Mouse (Mus musculus) heart, embryonic 16.5 days (tissue): ENCODE data around the gene Clk2. TPM values are rescaled to one million over a fixed set of nuclear protein-coding genes. Genes with fewer than 3 reads are reported as not detected.

Source experiments
- ATAC-seq: fragments of 200-750 bp; cut with Nextera tagmentation; replicated peaks from 2 replicates; pipeline ENCODE4 v1.8.0; 2017; ENCODE audit warnings: moderate number of reproducible peaks; ENCODE audit not compliant: insufficient read depth, low FRiP score; ENCODE audit errors: extremely low read depth
- H3K27ac ChIP-seq: fragments of 300-500 bp; sonication (generic); 2 replicates; pipeline ENCODE4 v1.5.1; 2014; ENCODE audit warnings: mild to moderate bottlenecking, low read length, control low read depth, moderate library complexity
- H3K27me3 ChIP-seq: fragments of 300-500 bp; sonication (generic); 2 replicates; pipeline ENCODE4 v1.6.1; 2014; ENCODE audit warnings: low read length, mixed read lengths; ENCODE audit not compliant: control insufficient read depth, insufficient read depth
- H3K36me3 ChIP-seq: fragments of 300-500 bp; sonication (generic); 2 replicates; pipeline ENCODE4 v1.6.1; 2014; ENCODE audit not compliant: control insufficient read depth, insufficient read depth
- H3K4me1 ChIP-seq: fragments of 300-500 bp; sonication (generic); 2 replicates; pipeline ENCODE4 v1.6.1; 2014; ENCODE audit warnings: low read length, mixed read lengths; ENCODE audit not compliant: control insufficient read depth, insufficient read depth
- H3K4me2 ChIP-seq: fragments of 300-500 bp; sonication (generic); 2 replicates; pipeline ENCODE4 v1.6.1; 2014; ENCODE audit warnings: low read depth, mild to moderate bottlenecking, control low read depth, low read length
- H3K4me3 ChIP-seq: fragments of 300-500 bp; sonication (generic); 2 replicates; pipeline ENCODE4 v1.5.1; 2014; ENCODE audit warnings: mild to moderate bottlenecking, control low read depth, low read length
- H3K9ac ChIP-seq: fragments of 300-500 bp; sonication (generic); 2 replicates; pipeline ENCODE4 v1.6.1; 2014; ENCODE audit warnings: low read length, control low read depth
- H3K9me3 ChIP-seq: fragments of 300-500 bp; sonication (generic); replicated peaks from 2 replicates; pipeline ENCODE4 v1.6.1; 2016; ENCODE audit warnings: low read length; ENCODE audit not compliant: control insufficient read depth
- WGBS: fragments of 180-500 bp; shearing (Covaris S2); extraction: QIAGEN DNeasy Blood & Tissue Kit; methylation state at CpG from one replicate; pipeline ENCODE4 v1.1.7; 2014; 5-methylcytosine and 5-hydroxymethylcytosine counted together
- polyA plus RNA-seq: library from polyadenylated mRNA; unstranded; fragments of >200 nt; fragmentation: Nextera tagmentation; extraction: Ambion mirVana; gene quantifications from 2 replicates; pipeline ENCODE4 v1.2.1, GENCODE M21; 2015

Gene Clk2
- 15.9 and 17.9 TPM in 2 replicates for polyA plus RNA-seq

- no peaks in the 10 kb centered on the region for H3K27me3 ChIP-seq
- WGBS: under 1% methylated on average over 68 of the region's 79 CpGs
Measured at GRCm38 (mm10) chr3:89164506-89165267, at the start of gene Clk2. Clk2 (plus strand) TSS chr3:89164795.

GRCm38 (mm10) chr3:89115522-89115921 is 49.1 kb upstream of the Clk2 start:
- Histone ChIP-seq H3K4me2 (no peak overlapping the region), H3K27ac (no peak overlapping the region), H3K4me1 (no peaks in the 10 kb centered on the region), H3K9ac (no peak overlapping the region), H3K4me3 (no peak overlapping the region), H3K9me3 (no peaks in the 10 kb centered on the region; the same call in 1 of the 2 replicates), H3K27me3 (no peaks in the 10 kb centered on the region), H3K36me3 (no peaks in the 10 kb centered on the region)
- ATAC-seq: no peak
- WGBS: 14% methylated on average over 2 of the region's 2 CpGs

More at GRCm38 (mm10) chr3:89164506-89165267, at the start of gene Clk2:
- Histone ChIP-seq H3K27ac (peak within 1 kb of the TSS; percentile 99), H3K4me3 (peak within 1 kb of the TSS; percentile 97), H3K9me3 (no peaks in the 10 kb centered on the region), H3K9ac (peak within 1 kb of the TSS; percentile 99), H3K4me2 (peak within 1 kb of the TSS; percentile 86), H3K36me3 (peaks cover 22% of the 10 kb centered on the region), H3K4me1 (peaks cover 21% of the 10 kb centered on the region)
- peak; percentile 99 for ATAC-seq

GRCm38 (mm10) chr3:89123313-89123712 is 41.3 kb upstream of the Clk2 start:
- 63% methylated on average over 2 of the region's 2 CpGs for WGBS
- Histone ChIP-seq H3K36me3 (no peaks in the 10 kb centered on the region), H3K4me1 (peaks cover 7% of the 10 kb centered on the region), H3K9me3 (no peaks in the 10 kb centered on the region), H3K4me2 (no peak overlapping the region), H3K27ac (no peak overlapping the region), H3K27me3 (no peaks in the 10 kb centered on the region), H3K9ac (no peak overlapping the region), H3K4me3 (no peak overlapping the region)
- no peak for ATAC-seq

GRCm38 (mm10) chr3:89124241-89124640 is 40.4 kb upstream of the Clk2 start:
- H3K4me1 ChIP-seq: peaks cover 7% of the 10 kb centered on the region
- WGBS: 44% methylated on average over 3 of the region's 3 CpGs
- no peaks in the 10 kb centered on the region for H3K9me3 ChIP-seq
- no peak overlapping the region for H3K4me3 ChIP-seq
- H3K9ac ChIP-seq: no peak overlapping the region
- no peak overlapping the region for H3K27ac ChIP-seq
- H3K4me2 ChIP-seq: no peak overlapping the region
- H3K27me3 ChIP-seq: no peaks in the 10 kb centered on the region
- ATAC-seq: no peak
- H3K36me3 ChIP-seq: no peaks in the 10 kb centered on the region

GRCm38 (mm10) chr3:89125981-89126380 is 38.6 kb upstream of the Clk2 start:
- no peak overlapping the region for H3K4me2 ChIP-seq
- no peaks in the 10 kb centered on the region for H3K36me3 ChIP-seq
- no peak for ATAC-seq
- no peaks in the 10 kb centered on the region for H3K27me3 ChIP-seq
- peaks cover 7% of the 10 kb centered on the region for H3K4me1 ChIP-seq
- H3K9ac ChIP-seq: no peak overlapping the region
- no peak overlapping the region for H3K27ac ChIP-seq
- H3K9me3 ChIP-seq: no peaks in the 10 kb centered on the region
- H3K4me3 ChIP-seq: no peak overlapping the region
- WGBS: 82% methylated on average over 3 of the region's 3 CpGs

- H3K4me2 ChIP-seq: no peak overlapping the region
- 85% methylated on average over 3 of the region's 3 CpGs for WGBS
- no peak overlapping the region for H3K27ac ChIP-seq
- H3K4me1 ChIP-seq: peaks cover 3% of the 10 kb centered on the region; the same call in 1 of the 2 replicates
- H3K36me3 ChIP-seq: no peaks in the 10 kb centered on the region
- H3K4me3 ChIP-seq: no peak overlapping the region
- ATAC-seq: no peak
- no peaks in the 10 kb centered on the region for H3K9me3 ChIP-seq
- H3K9ac ChIP-seq: no peak overlapping the region
- H3K27me3 ChIP-seq: 0 out of 2 replicates have a peak, but pooled peaks cover 4% of the 10 kb centered on the region
Measured at GRCm38 (mm10) chr3:89129908-89130307, 34.7 kb upstream of the Clk2 start.

GRCm38 (mm10) chr3:89131816-89132215 is 32.8 kb upstream of the Clk2 start:
- Histone ChIP-seq H3K4me1 (peaks cover 3% of the 10 kb centered on the region; the same call in 1 of the 2 replicates), H3K27ac (no peak overlapping the region), H3K9me3 (no peaks in the 10 kb centered on the region), H3K27me3 (0 out of 2 replicates have a peak, but pooled peaks cover 4% of the 10 kb centered on the region), H3K4me3 (peak overlapping the region; percentile 41), H3K9ac (no peak overlapping the region; the same call in 1 of the 2 replicates), H3K36me3 (no peaks in the 10 kb centered on the region), H3K4me2 (peak overlapping the region; percentile 70)
- no peak for ATAC-seq
- 45% methylated on average over 4 of the region's 4 CpGs for WGBS

GRCm38 (mm10) chr3:89132285-89133062 is 32.1 kb upstream of the Clk2 start:
- no peak overlapping the region for H3K27ac ChIP-seq
- peak; percentile 45; the same call in 1 of the 2 replicates for ATAC-seq
- WGBS: 15% methylated on average over 30 of the region's 30 CpGs

More at GRCm38 (mm10) chr3:89132285-89133062, 32.1 kb upstream of the Clk2 start:
- H3K4me2 ChIP-seq: peak overlapping the region; percentile 70
- H3K27me3 ChIP-seq: 0 out of 2 replicates have a peak, but pooled peaks cover 4% of the 10 kb centered on the region
- H3K9me3 ChIP-seq: no peaks in the 10 kb centered on the region
- peak overlapping the region; percentile 56 for H3K9ac ChIP-seq
- H3K36me3 ChIP-seq: no peaks in the 10 kb centered on the region
- peak overlapping the region; percentile 41 for H3K4me3 ChIP-seq
- H3K4me1 ChIP-seq: peaks cover 3% of the 10 kb centered on the region; the same call in 1 of the 2 replicates
